Mouse (Mus musculus) T-helper 2 cell (primary cell): ENCODE results near the gene Olfr1111.
"Not testable (repeated sequence)": the region's sequence is repeated elsewhere in the genome, so short reads cannot be mapped to it uniquely, and the experiment has no call there.

Source experiments
- in situ Hi-C: fragments of 300-600 bp; cut with MboI, MseI; formaldehyde crosslinking; loops from one replicate; pipeline ENCODE4 v1.15.1; 2025; ENCODE audit warnings: high pct_unique_total_duplicates

The Olfr1111 gene

GRCm38 (mm10) chr2:87152524-87152923 is at the start of gene Olfr1111:
Gene Olfr1111 (minus strand): TSS chr2:87152624.
- in situ Hi-C loops: no loop called here

DNA sequence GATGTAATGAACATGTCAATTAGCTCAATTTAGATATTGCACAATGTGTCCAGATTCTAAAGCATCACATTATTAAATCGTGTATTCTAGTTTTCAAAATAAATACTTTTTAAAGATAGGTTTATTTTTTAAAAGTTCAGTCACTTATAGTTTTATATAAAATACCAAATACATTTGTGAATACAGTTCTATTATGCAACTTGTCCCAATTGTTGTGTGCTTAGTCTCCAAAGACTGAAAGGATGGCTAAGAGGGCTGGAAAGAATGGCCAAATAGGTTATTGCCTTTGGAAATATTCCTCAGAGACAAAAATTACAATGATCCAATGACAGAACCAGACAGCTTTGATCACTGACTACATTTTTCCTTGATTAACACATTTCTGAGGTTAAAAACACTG is 35.1 kb upstream of the Olfr1111 start, which contains the start of gene Olfr1112:
TSS of gene Olfr1112 (plus strand) at position 301 of the 400 bp plus-strand sequence.
- in situ Hi-C loops: no loop called here

GRCm38 (mm10) chr2:87167731-87168130 is 15.3 kb upstream of the Olfr1111 start:
- in situ Hi-C loops: not testable (repeated sequence)

DNA sequence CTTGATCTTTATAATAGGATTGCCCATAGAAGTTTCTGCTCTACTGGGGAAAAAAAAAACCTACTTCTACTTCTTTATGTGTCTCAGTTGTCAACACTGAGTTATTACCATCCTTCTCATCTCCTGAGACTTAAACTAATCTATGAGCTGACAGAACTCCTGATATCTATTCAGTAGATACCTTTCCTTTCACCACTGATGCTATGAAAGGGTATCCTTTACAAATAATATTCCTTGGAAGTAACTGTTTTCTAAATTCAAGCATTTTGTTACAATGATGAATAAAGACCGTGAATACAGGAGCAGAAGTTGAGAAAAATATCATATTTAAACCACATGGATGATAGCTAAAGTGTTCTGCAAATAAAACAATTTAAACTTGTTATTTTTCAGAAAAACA is 12.2 kb downstream of the Olfr1111 start, which contains the start of gene Olfr1110:
TSS of gene Olfr1110 (minus strand) at position 101 of the 400 bp plus-strand sequence.
- in situ Hi-C loops: no loop called here

GRCm38 (mm10) chr2:87114467-87114866 is 38.0 kb downstream of the Olfr1111 start, which contains the start of gene Olfr259:
Gene Olfr259 (minus strand): TSS chr2:87114567.
- in situ Hi-C loops: no loop called here
